Comparison of ENCODE assay signal across 28 mouse cellular contexts in the genomic region with DNA sequence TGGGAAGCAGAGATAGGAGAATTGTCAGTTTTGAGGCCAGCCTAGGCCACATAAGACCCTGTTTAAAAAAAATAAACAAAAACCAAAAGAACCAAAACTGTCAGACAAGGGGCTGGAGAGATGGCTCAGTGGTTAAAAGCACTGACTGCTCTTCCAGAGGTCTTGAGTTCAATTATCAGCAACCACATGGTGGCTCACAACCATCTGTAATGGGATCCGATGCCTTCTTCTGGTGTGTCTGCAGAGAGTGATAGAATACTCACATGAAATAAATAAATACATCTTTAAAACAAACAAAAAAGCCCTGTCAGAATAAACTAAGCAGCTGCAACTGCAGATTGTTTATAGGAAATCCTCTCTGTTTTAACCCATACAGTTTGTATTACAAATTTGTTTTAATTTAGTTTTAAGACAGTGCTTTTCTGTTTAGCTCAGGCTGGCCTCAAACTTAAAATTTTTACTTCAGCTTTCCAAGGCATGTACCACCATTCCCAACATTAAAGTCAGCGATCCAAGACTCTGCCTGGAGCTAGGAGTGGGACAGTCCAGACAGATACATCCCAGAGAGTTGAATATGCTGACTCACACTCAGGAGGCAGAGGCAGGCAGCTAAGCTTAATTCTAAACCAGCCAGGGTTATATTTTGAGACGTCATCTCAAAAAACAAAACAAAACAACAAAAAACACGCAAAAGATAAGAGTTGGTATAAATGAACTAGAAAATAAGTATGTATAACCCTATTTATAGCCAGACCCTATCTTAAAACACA. TPM values are rescaled to one million over a fixed set of nuclear protein-coding genes. Genes with fewer than 3 reads are reported as not detected.
"Had no signal": no experiment of that assay in that cellular context is flagged by ENCODE, and none has a peak within 500 bp of the region (broad histone marks: within the 10 kb centered on the region; RNA-seq: fewer than 3 reads in every experiment).

No protein-coding gene starts in this region.

- H3K4me2 ChIP-seq: kidney, embryonic 15.5 days; limb, embryonic 12.5 days; limb, embryonic 15.5 days; midbrain, embryonic 11.5 days had no signal

- H3K9ac ChIP-seq: kidney, embryonic 15.5 days; limb, embryonic 12.5 days; limb, embryonic 15.5 days had no signal

- DNase-seq: kidney, adult 2 months; kidney, postnatal 10 days; kidney, postnatal 4 days; left cerebral cortex, postnatal 4 days; lung, adult 2 months; lung, postnatal 14 days; lung, postnatal 4 days; midbrain, embryonic 14.5 days; thymus, postnatal 25 days had no signal

- H3K9me3 ChIP-seq: kidney, embryonic 15.5 days; limb, embryonic 12.5 days; limb, embryonic 15.5 days had no signal

- H3K4me3 ChIP-seq: kidney, embryonic 15.5 days; limb, embryonic 12.5 days; limb, embryonic 15.5 days had no signal

- H3K27ac ChIP-seq: kidney, embryonic 15.5 days; limb, embryonic 12.5 days; limb, embryonic 15.5 days had no signal

- H3K27me3 ChIP-seq: kidney, embryonic 15.5 days; limb, embryonic 12.5 days; limb, embryonic 15.5 days had no signal

- H3K4me1 ChIP-seq: kidney, embryonic 15.5 days; limb, embryonic 12.5 days; limb, embryonic 15.5 days had no signal

- ATAC-seq: inflammation-experienced regulatory T-cells, adult 6 months; intestine, embryonic 16.5 days had no signal

RNA-seq across cellular contexts. Expression of a gene that starts 50.4 kb away (rescaled TPM):
- total RNA-seq: layer of hippocampus, adult 18-20 months; layer of hippocampus, postnatal 14 days; left cerebral cortex, adult 8-10 months; left cerebral cortex, postnatal 14 days; left cerebral cortex, postnatal 4 days; megakaryocyte progenitor cell, adult 5-6 weeks; megakaryocyte-erythroid progenitor cell, adult 5-6 weeks; midbrain, postnatal 0 days had no signal
- polyA plus RNA-seq: inflammation-experienced regulatory T-cells, adult 6 months; intestine, embryonic 16.5 days; kidney, adult 2 months; kidney, embryonic 15.5 days; limb, embryonic 12.5 days; limb, embryonic 15.5 days; lung, adult 2 months; lung, embryonic 16.5 days; midbrain, embryonic 11.5 days; midbrain, embryonic 14.5 days; midbrain, postnatal 0 days; neural tube, embryonic 11.5 days; neural tube, embryonic 14.5 days; small intestine, adult 2 months; spleen, adult 2 months; thymus, postnatal 0 days had no signal
